Mouse (Mus musculus) cerebellum, adult 8-10 months (tissue): ENCODE results near the gene Tmem256.

ENCODE experiments used
- DNase-seq: peaks from one replicate; pipeline ENCODE4 v3.0.0; 2022

Gene Tmem256

GRCm38 (mm10) chr11:69816520-69816919 is 21.8 kb upstream of the Tmem256 start:
- no peak for DNase-seq

GRCm38 (mm10) chr11:69818365-69818764 is 19.9 kb upstream of the Tmem256 start, which contains the start of gene Spem2:
TSS of gene Spem2 (minus strand) at chr11:69818465.
- DNase-seq, result no peak

- DNase-seq, result no peak
Measured at GRCm38 (mm10) chr11:69818871-69819270, 19.4 kb upstream of the Tmem256 start.

- no peak for DNase-seq
Measured at GRCm38 (mm10) chr11:69822080-69822479, 16.2 kb upstream of the Tmem256 start, which contains the start of gene Spem1. TSS of gene Spem1 (minus strand) at chr11:69822180.

- no peak for DNase-seq
Measured at GRCm38 (mm10) chr11:69823456-69823855, 14.9 kb upstream of the Tmem256 start.

GRCm38 (mm10) chr11:69828832-69829231 is 9.5 kb upstream of the Tmem256 start:
- DNase-seq, result no peak

GRCm38 (mm10) chr11:69833554-69833953 is 4.8 kb upstream of the Tmem256 start:
- no peak for DNase-seq

- no peak for DNase-seq
Measured at GRCm38 (mm10) chr11:69834001-69834549, 4.2 kb upstream of the Tmem256 start.

- DNase-seq, result no peak
Measured at GRCm38 (mm10) chr11:69835326-69835965, 2.9 kb upstream of the Tmem256 start.

GRCm38 (mm10) chr11:69835966-69836335 is 2.4 kb upstream of the Tmem256 start:
- DNase-seq, result no peak

GRCm38 (mm10) chr11:69836703-69837576 is 1.4 kb upstream of the Tmem256 start:
- peak; percentile 67 for DNase-seq

- no peak for DNase-seq
Measured at GRCm38 (mm10) chr11:69837604-69837951, 736 bp upstream of the Tmem256 start, which contains the start of gene Nlgn2. TSS of gene Nlgn2 (minus strand) at chr11:69837784.

GRCm38 (mm10) chr11:69838714-69839104 is 395 bp downstream of the Tmem256 start:
- no peak for DNase-seq

GRCm38 (mm10) chr11:69846198-69846680 is 7.9 kb downstream of the Tmem256 start, which contains the start of gene Plscr3:
TSS of gene Plscr3 (plus strand) at chr11:69846376.
- peak; percentile 88 for DNase-seq

GRCm38 (mm10) chr11:69846738-69847688 is 8.7 kb downstream of the Tmem256 start:
- peak; percentile 38 for DNase-seq

GRCm38 (mm10) chr11:69848021-69848420 is 9.7 kb downstream of the Tmem256 start:
- peak; percentile 68 for DNase-seq

GRCm38 (mm10) chr11:69849128-69849527 is 10.8 kb downstream of the Tmem256 start:
- peak; percentile 14 for DNase-seq

GRCm38 (mm10) chr11:69849884-69850283 is 11.6 kb downstream of the Tmem256 start:
- DNase-seq, result peak; percentile 13

- DNase-seq, result no peak
Measured at GRCm38 (mm10) chr11:69850754-69851153, 12.4 kb downstream of the Tmem256 start.

- no peak for DNase-seq
Measured at GRCm38 (mm10) chr11:69853994-69854393, 15.7 kb downstream of the Tmem256 start.

GRCm38 (mm10) chr11:69854680-69855079 is 16.4 kb downstream of the Tmem256 start:
- no peak for DNase-seq

- DNase-seq, result peak; percentile 47
Measured at GRCm38 (mm10) chr11:69855347-69855746, 17.0 kb downstream of the Tmem256 start.
